Mouse (Mus musculus): ENCODE data around the gene Mansc4.

GRCm38 (mm10) chr6:147062694-147063093 is 24.1 kb downstream of the Mansc4 start:
- TF ChIP-seq CTCF (IDR thresholded peaks at IDR 0.05; ENCODE audit: low read depth, low read length) = no peak
- TF ChIP-seq POLR2A (IDR thresholded peaks at IDR 0.05; ENCODE audit: borderline replicate concordance, low read depth, low read length) = no peak
